Mouse (Mus musculus) kidney, adult 2 months (tissue): Measurements from ENCODE around the gene Gkn3.

Experiments used
- CTCF ChIP-seq: fragments of 200-500 bp; conservative IDR thresholded peaks from 2 replicates; pipeline ENCODE4 v1.5.1; 2011; ENCODE audit warnings: low read depth, mild to moderate bottlenecking, control low read depth, low read length, moderate library complexity, mixed read lengths; ENCODE audit not compliant: insufficient read depth, insufficient read length
- POLR2A ChIP-seq: fragments of 200-500 bp; IDR thresholded peaks from one replicate; pipeline ENCODE4 v1.6.1; 2011; ENCODE audit warnings: low read depth, low read length, control low read depth

DNA sequence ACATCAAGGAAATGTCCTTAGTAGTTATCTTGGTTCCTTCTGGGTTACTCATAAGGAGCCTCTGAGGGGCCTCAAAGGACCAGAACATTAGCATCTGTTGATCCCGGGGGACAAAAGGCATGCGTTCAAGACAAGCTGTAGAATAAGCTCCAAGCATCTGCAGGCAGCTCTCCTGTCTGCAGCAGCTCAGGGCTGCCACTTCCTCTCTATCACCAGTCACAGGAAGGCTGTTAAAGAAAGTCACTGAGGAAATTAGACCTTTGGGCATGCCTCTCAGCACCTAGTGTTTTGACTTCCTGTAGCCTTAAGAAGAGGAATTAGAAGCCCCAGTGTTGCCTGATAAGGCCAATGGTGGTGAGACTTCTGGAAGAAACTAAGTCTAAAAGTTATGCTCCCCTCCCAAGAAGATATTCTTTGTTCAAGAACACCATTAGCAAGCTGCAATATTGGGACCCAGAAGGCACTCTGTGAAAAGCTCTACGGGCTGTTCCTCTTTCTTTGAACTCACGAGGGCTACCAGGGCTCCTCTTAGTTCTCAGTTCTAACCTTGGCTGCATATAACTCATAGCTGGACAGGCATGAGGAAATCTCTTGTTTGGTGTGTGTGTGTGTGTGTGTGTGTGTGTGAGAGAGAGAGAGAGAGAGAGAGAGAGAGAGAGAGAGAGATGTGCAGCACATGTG, 11.3 kb upstream of the Gkn3 start:
- TF ChIP-seq CTCF, result no peak
- TF ChIP-seq POLR2A, result no peak
